Mouse (Mus musculus) ES-E14 (cell line): ENCODE measurements around the gene Rbm19.

Source experiments
- HCFC1 ChIP-seq: IDR thresholded peaks from 2 replicates; pipeline ENCODE4 v1.6.1; 2012; ENCODE audit warnings: low read length, inconsistent platforms, borderline replicate concordance; ENCODE audit not compliant: insufficient read depth
- ZC3H11A ChIP-seq: IDR thresholded peaks from 2 replicates; pipeline ENCODE4 v1.6.1; 2012; ENCODE audit warnings: low read depth, mild to moderate bottlenecking, inconsistent platforms, low read length, borderline replicate concordance
- ZNF384 ChIP-seq: IDR thresholded peaks from 2 replicates; pipeline ENCODE4 v1.6.1; 2012; ENCODE audit warnings: low read depth, low read length, inconsistent platforms

- TF ChIP-seq ZNF384, result no peak
- no peak for TF ChIP-seq HCFC1
- no peak for TF ChIP-seq ZC3H11A
Observed at GRCm38 (mm10) chr5:120151145-120151544, 34.9 kb downstream of the Rbm19 start.
